Mouse (Mus musculus): ENCODE measurements at regions not wholly inside any gene's neighbourhood (a gene's known extent, or its start where the extent isn't known, plus 50 kb on each side); places are given as distances from the start of the nearest gene placed in this dataset.

DNA sequence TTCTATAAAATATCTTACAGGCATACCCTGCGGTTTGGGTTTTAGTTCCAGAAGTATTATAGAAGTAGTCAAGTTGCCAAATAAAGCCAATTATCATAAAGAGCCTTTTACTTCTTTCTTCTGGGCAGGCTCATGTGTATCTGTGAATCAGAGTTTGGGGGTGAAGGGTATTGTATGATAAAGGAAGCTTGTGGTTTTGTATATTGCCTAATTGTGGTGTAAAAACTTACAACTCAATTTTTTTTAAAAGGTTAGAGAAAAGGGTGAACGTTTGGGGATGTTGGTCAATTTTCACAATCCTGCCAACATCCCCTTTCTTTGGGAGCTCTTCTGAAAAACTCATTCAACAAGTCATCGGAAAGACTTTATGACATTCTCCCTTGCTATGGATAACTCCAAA, 219.0 kb upstream of the Gpr149 start:
- Histone ChIP-seq H3K4me3 (ENCODE audit: low read depth, low read length) (no peak overlapping the region), H3K36me3 (replicated peaks) (no peaks in the 10 kb centered on the region), H3K27me3 (ENCODE audit: insufficient read depth, low read length) (no peaks in the 10 kb centered on the region), H3K4me1 (ENCODE audit: insufficient read depth, low read depth, low read length) (no peaks in the 10 kb centered on the region), H3K9me3 (replicated peaks) (peaks cover 8% of the 10 kb centered on the region)
- no peak for ATAC-seq (ENCODE audit: extremely low read depth, insufficient number of reproducible peaks, low FRiP score, poor library complexity, severe bottlenecking)
- TF ChIP-seq TAL1 (conservative IDR thresholded peaks at IDR 0.05; ENCODE audit: low read depth, low read length) = no peak
- TF ChIP-seq GATA2 (IDR thresholded peaks at IDR 0.05; ENCODE audit: borderline replicate concordance, low read depth, low read length) = no peak
- TF ChIP-seq CTCF (IDR thresholded peaks at IDR 0.05; ENCODE audit: low read depth, low read length) = no peak
- no peak for TF ChIP-seq POLR2AphosphoS5 (IDR thresholded peaks at IDR 0.05; ENCODE audit: insufficient replicate concordance, low read depth, low read length)
- TF ChIP-seq GATA1 (IDR thresholded peaks at IDR 0.05; ENCODE audit: borderline replicate concordance, low read length) = no peak
- DNase-seq (ENCODE audit: low spot score) = no peak

DNA sequence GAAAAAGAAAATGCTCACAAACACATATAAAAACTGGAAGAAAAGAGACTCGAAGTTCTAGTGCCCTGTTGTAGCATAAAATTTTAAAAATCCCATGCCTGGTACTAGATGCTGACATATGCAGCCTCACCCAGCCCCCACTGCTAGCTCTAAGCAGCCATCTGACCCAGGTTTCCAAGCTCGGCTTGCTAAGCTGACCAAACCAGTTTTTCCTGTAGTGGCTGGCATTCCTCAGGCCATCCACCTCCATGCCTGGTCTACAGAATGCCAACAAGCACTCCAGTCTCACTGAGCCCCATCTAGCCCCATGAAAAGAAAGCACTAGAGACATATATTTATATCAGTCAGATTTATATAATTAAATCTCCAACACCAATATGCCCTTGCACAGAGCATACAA, 196.1 kb upstream of the Gpr149 start:
- DNase-seq (ENCODE audit: low spot score) = no peak
- Histone ChIP-seq H3K9me3 (replicated peaks) (no peaks in the 10 kb centered on the region), H3K4me1 (ENCODE audit: insufficient read depth, low read depth, low read length) (no peaks in the 10 kb centered on the region), H3K4me3 (ENCODE audit: low read depth, low read length) (no peak overlapping the region), H3K27me3 (ENCODE audit: insufficient read depth, low read length) (no peaks in the 10 kb centered on the region), H3K36me3 (replicated peaks) (no peaks in the 10 kb centered on the region)
- no peak for ATAC-seq (ENCODE audit: extremely low read depth, insufficient number of reproducible peaks, low FRiP score, poor library complexity, severe bottlenecking)
- no peak for TF ChIP-seq TAL1 (conservative IDR thresholded peaks at IDR 0.05; ENCODE audit: low read depth, low read length)
- no peak for TF ChIP-seq GATA2 (IDR thresholded peaks at IDR 0.05; ENCODE audit: borderline replicate concordance, low read depth, low read length)
- no peak for TF ChIP-seq GATA1 (IDR thresholded peaks at IDR 0.05; ENCODE audit: borderline replicate concordance, low read length)
- no peak for TF ChIP-seq POLR2AphosphoS5 (IDR thresholded peaks at IDR 0.05; ENCODE audit: insufficient replicate concordance, low read depth, low read length)
- TF ChIP-seq CTCF (IDR thresholded peaks at IDR 0.05; ENCODE audit: low read depth, low read length) = no peak

DNA sequence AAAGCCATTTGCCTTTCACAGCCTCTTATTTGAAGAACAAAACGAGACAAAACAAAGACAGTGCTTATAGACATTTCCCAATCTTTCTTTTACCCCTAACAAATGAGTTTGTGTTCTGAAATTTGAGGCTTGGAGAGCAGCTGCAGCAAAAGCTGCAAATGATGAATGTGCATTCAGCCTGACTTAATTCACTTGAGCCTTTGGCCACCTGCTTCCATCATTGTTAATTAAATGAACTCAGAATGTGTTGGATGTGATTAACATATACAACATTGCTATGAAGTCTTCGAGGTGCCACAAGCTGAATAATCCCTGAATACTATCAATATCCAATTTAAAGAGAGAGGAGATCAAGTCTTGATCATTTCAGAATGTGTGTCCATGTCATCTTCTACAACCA, 181.3 kb upstream of the Gpr149 start:
- Histone ChIP-seq H3K9me3 (replicated peaks) (no peaks in the 10 kb centered on the region), H3K27me3 (ENCODE audit: insufficient read depth, low read length) (no peaks in the 10 kb centered on the region), H3K4me1 (ENCODE audit: insufficient read depth, low read depth, low read length) (no peaks in the 10 kb centered on the region), H3K4me3 (ENCODE audit: low read depth, low read length) (no peak overlapping the region), H3K36me3 (replicated peaks) (no peaks in the 10 kb centered on the region)
- ATAC-seq (ENCODE audit: extremely low read depth, insufficient number of reproducible peaks, low FRiP score, poor library complexity, severe bottlenecking) = no peak
- no peak for TF ChIP-seq CTCF (IDR thresholded peaks at IDR 0.05; ENCODE audit: low read depth, low read length)
- no peak for TF ChIP-seq GATA1 (IDR thresholded peaks at IDR 0.05; ENCODE audit: borderline replicate concordance, low read length)
- TF ChIP-seq GATA2 (IDR thresholded peaks at IDR 0.05; ENCODE audit: borderline replicate concordance, low read depth, low read length) = no peak
- no peak for TF ChIP-seq POLR2AphosphoS5 (IDR thresholded peaks at IDR 0.05; ENCODE audit: insufficient replicate concordance, low read depth, low read length)
- TF ChIP-seq TAL1 (conservative IDR thresholded peaks at IDR 0.05; ENCODE audit: low read depth, low read length) = no peak
- DNase-seq (ENCODE audit: low spot score) = no peak

All from G1E (cell line).